Mouse (Mus musculus) adrenal gland, adult (tissue): ENCODE data around the gene Gm8279.
"Not testable (repeated sequence)": the region's sequence is repeated elsewhere in the genome, so short reads cannot be mapped to it uniquely, and the experiment has no call there.

ENCODE experiments used
- DNase-seq, 2 experiments: peaks; one replicate each; pipeline ENCODE4 v3.0.0; 2022 to 2023; ENCODE audit warnings: low spot score in 1 of 2; ENCODE audit not compliant: inconsistent age in 2 of 2

Gene Gm8279

GRCm38 (mm10) chr14:5131219-5131618 lies at the start of gene Gm8279:
Gm8279 (plus strand) TSS chr14:5131519.
- not testable (repeated sequence) for DNase-seq

GRCm38 (mm10) chr14:5164235-5164634 lies 32.9 kb downstream of the Gm8279 start, which contains the start of gene Gm3317:
Gm3317 (plus strand) TSS chr14:5164535.
- DNase-seq, result not testable (repeated sequence)

GRCm38 (mm10) chr14:5185493-5185892 lies 54.2 kb downstream of the Gm8279 start, which contains the start of gene Gm8271:
Gm8271 (plus strand) TSS chr14:5185793.
- not testable (repeated sequence) for DNase-seq
